Mouse (Mus musculus) CH12.LX (cell line): Measurements from ENCODE around the gene Irf2. TPM values are rescaled to one million over a fixed set of nuclear protein-coding genes. Genes with fewer than 3 reads are reported as not detected.

Experiments
- DNase-seq: peaks from one replicate; pipeline ENCODE4 v3.0.0-alpha.2; 2013; ENCODE audit errors: extremely low read depth
- H3K27ac ChIP-seq: 2 replicates; pipeline ENCODE4 v1.5.1; 2012; ENCODE audit warnings: low read depth, mild to moderate bottlenecking, control low read depth, moderate library complexity; ENCODE audit not compliant: insufficient read depth
- H3K27me3 ChIP-seq: replicated peaks from 2 replicates; pipeline ENCODE3; 2012; ENCODE audit warnings: inconsistent platforms
- H3K36me3 ChIP-seq, 2 experiments: replicated peaks in 1 of 2; 2 replicates each; pipeline versions ENCODE3 to v1.6.1; 2012; ENCODE audit warnings: inconsistent platforms in 1 of 2, low read length in 1 of 2, mild to moderate bottlenecking in 1 of 2, mixed read lengths in 1 of 2, moderate library complexity in 1 of 2; ENCODE audit not compliant: control insufficient read depth in 1 of 2, insufficient read depth in 1 of 2
- H3K4me1 ChIP-seq, 2 experiments: 2 replicates each; pipeline ENCODE4 v1.6.1; 2012; ENCODE audit warnings: inconsistent platforms in 1 of 2, moderate library complexity in 1 of 2; ENCODE audit not compliant: insufficient read depth in 2 of 2, control insufficient read depth in 1 of 2
- H3K4me2 ChIP-seq: 2 replicates; pipeline ENCODE4 v1.6.1; 2012; ENCODE audit warnings: low read depth, mild to moderate bottlenecking, control low read depth; ENCODE audit not compliant: poor library complexity, insufficient read depth, severe bottlenecking
- H3K4me3 ChIP-seq, 3 experiments: fragments of 150-350 bp in 1 of 3; sonication (generic) in 1 of 3; replicated peaks in 1 of 3; 2 replicates each; pipeline versions ENCODE3 to v1.5.1; 2011 to 2012; ENCODE audit warnings: low read depth in 2 of 3, low read length in 2 of 3, mild to moderate bottlenecking in 2 of 3, moderate library complexity in 2 of 3, control low read depth in 1 of 3, improper control_type of control experiment in 1 of 3, inconsistent platforms in 1 of 3, mixed read lengths in 1 of 3; ENCODE audit not compliant: poor library complexity in 1 of 3
- H3K79me2 ChIP-seq: replicated peaks from 2 replicates; pipeline ENCODE4 v1.6.1; 2012; ENCODE audit warnings: mild to moderate bottlenecking, moderate library complexity; ENCODE audit not compliant: control insufficient read depth, poor library complexity, insufficient read depth, severe bottlenecking; ENCODE audit errors: extremely low read depth
- H3K9ac ChIP-seq: 2 replicates; pipeline ENCODE4 v1.6.1; 2012; ENCODE audit warnings: low read depth, mild to moderate bottlenecking, control low read depth, moderate library complexity; ENCODE audit not compliant: insufficient read depth
- H3K9me3 ChIP-seq: replicated peaks from 2 replicates; pipeline ENCODE3; 2012; ENCODE audit warnings: low read length, inconsistent platforms, mixed read lengths
- BHLHE40 ChIP-seq: IDR thresholded peaks from 2 replicates; pipeline ENCODE4 v1.6.1; 2011; ENCODE audit warnings: mild to moderate bottlenecking, low read depth, low read length, improper control_type of control experiment
- CHD2 ChIP-seq: IDR thresholded peaks from 2 replicates; pipeline ENCODE4 v1.6.1; 2011; ENCODE audit warnings: low read length, improper control_type of control experiment
- CTCF ChIP-seq, 2 experiments: IDR thresholded peaks in 1 of 2; conservative IDR thresholded peaks in 1 of 2; 2 replicates each; pipeline ENCODE4 v1.5.1; 2011 to 2012; ENCODE audit warnings: low read depth in 2 of 2, low read length in 2 of 2, improper control_type of control experiment in 1 of 2, inconsistent platforms in 1 of 2, mild to moderate bottlenecking in 1 of 2, moderate library complexity in 1 of 2
- E2F4 ChIP-seq: IDR thresholded peaks from 2 replicates; pipeline ENCODE4 v1.6.1; 2011; ENCODE audit warnings: low read depth, low read length, improper control_type of control experiment; ENCODE audit not compliant: insufficient replicate concordance
- ELF1 ChIP-seq: IDR thresholded peaks from 2 replicates; pipeline ENCODE4 v1.6.1; 2014; ENCODE audit warnings: low read depth, mild to moderate bottlenecking, inconsistent platforms, low read length, improper control_type of control experiment
- EP300 ChIP-seq: IDR thresholded peaks from 2 replicates; pipeline ENCODE4 v1.6.1; 2011; ENCODE audit warnings: low read length, improper control_type of control experiment
- ETS1 ChIP-seq: conservative IDR thresholded peaks from 2 replicates; pipeline ENCODE4 v1.6.1; 2012; ENCODE audit warnings: low read depth, mild to moderate bottlenecking, inconsistent platforms, low read length, improper control_type of control experiment, moderate library complexity
- GABPA ChIP-seq: IDR thresholded peaks from 2 replicates; pipeline ENCODE4 v1.6.1; 2012; ENCODE audit warnings: low read depth, low read length, improper control_type of control experiment, inconsistent platforms; ENCODE audit not compliant: insufficient replicate concordance
- HCFC1 ChIP-seq: IDR thresholded peaks from 2 replicates; pipeline ENCODE4 v1.6.1; 2012; ENCODE audit warnings: low read depth, mild to moderate bottlenecking, inconsistent platforms, low read length, improper control_type of control experiment
- IRF4 ChIP-seq: IDR thresholded peaks from 2 replicates; pipeline ENCODE4 v1.6.1; 2014; ENCODE audit warnings: low read depth, mild to moderate bottlenecking, inconsistent platforms, low read length, improper control_type of control experiment
- JUN ChIP-seq: IDR thresholded peaks from 2 replicates; pipeline ENCODE4 v1.6.1; 2011; ENCODE audit warnings: low read depth, mild to moderate bottlenecking, low read length, improper control_type of control experiment, moderate library complexity; ENCODE audit not compliant: insufficient read depth
- KAT2A ChIP-seq: IDR thresholded peaks from 2 replicates; pipeline ENCODE4 v1.6.1; 2012; ENCODE audit warnings: low read length, improper control_type of control experiment, inconsistent platforms; ENCODE audit not compliant: insufficient replicate concordance
- MAFK ChIP-seq: IDR thresholded peaks from 2 replicates; pipeline ENCODE4 v1.6.1; 2011; ENCODE audit warnings: low read length, improper control_type of control experiment; ENCODE audit not compliant: insufficient replicate concordance
- MAZ ChIP-seq: IDR thresholded peaks from 2 replicates; pipeline ENCODE4 v1.6.1; 2012; ENCODE audit warnings: low read depth, mild to moderate bottlenecking, inconsistent platforms, low read length, improper control_type of control experiment, moderate library complexity
- MEF2A ChIP-seq: IDR thresholded peaks from 2 replicates; pipeline ENCODE4 v1.6.1; 2014; ENCODE audit warnings: low read depth, mild to moderate bottlenecking, inconsistent platforms, low read length, improper control_type of control experiment, borderline replicate concordance
- NELFE ChIP-seq: IDR thresholded peaks from 2 replicates; pipeline ENCODE4 v1.6.1; 2011; ENCODE audit warnings: low read depth, low read length, improper control_type of control experiment
- NRF1 ChIP-seq: IDR thresholded peaks from 2 replicates; pipeline ENCODE4 v1.6.1; 2014; ENCODE audit warnings: low read depth, mild to moderate bottlenecking, inconsistent platforms, low read length, improper control_type of control experiment, moderate library complexity
- POLR2A ChIP-seq: IDR thresholded peaks from 2 replicates; pipeline ENCODE4 v1.6.1; 2011; ENCODE audit warnings: low read depth, mild to moderate bottlenecking, improper control_type of control experiment, low read length
- POLR2AphosphoS2 ChIP-seq: IDR thresholded peaks from 2 replicates; pipeline ENCODE4 v1.6.1; 2011; ENCODE audit warnings: low read depth, low read length, improper control_type of control experiment
- RAD21 ChIP-seq: IDR thresholded peaks from 2 replicates; pipeline ENCODE4 v1.6.1; 2011; ENCODE audit warnings: low read depth, mild to moderate bottlenecking, low read length, improper control_type of control experiment, moderate library complexity
- RCOR1 ChIP-seq: conservative IDR thresholded peaks from 2 replicates; pipeline ENCODE4 v1.6.1; 2012; ENCODE audit warnings: low read depth, mild to moderate bottlenecking, inconsistent platforms, low read length, improper control_type of control experiment
- SMC3 ChIP-seq: IDR thresholded peaks from 2 replicates; pipeline ENCODE4 v1.6.1; 2011; ENCODE audit warnings: low read depth, low read length, improper control_type of control experiment
- TCF12 ChIP-seq: IDR thresholded peaks from 2 replicates; pipeline ENCODE4 v1.6.1; 2014; ENCODE audit warnings: low read depth, mild to moderate bottlenecking, inconsistent platforms, low read length, improper control_type of control experiment
- USF2 ChIP-seq: conservative IDR thresholded peaks from 2 replicates; pipeline ENCODE4 v1.6.1; 2011; ENCODE audit warnings: low read depth, low read length, improper control_type of control experiment
- ZKSCAN1 ChIP-seq: IDR thresholded peaks from 2 replicates; pipeline ENCODE4 v1.6.1; 2012; ENCODE audit warnings: low read depth, inconsistent platforms, low read length, improper control_type of control experiment, borderline replicate concordance
- ZMIZ1 ChIP-seq: IDR thresholded peaks from 2 replicates; pipeline ENCODE4 v1.6.1; 2012; ENCODE audit warnings: low read depth, mild to moderate bottlenecking, inconsistent platforms, low read length, improper control_type of control experiment
- ZNF384 ChIP-seq: IDR thresholded peaks from 2 replicates; pipeline ENCODE4 v1.6.1; 2012; ENCODE audit warnings: low read depth, low read length, improper control_type of control experiment, inconsistent platforms
- dilution Hi-C: fragments of 300-500 bp; cut with MboI; formaldehyde crosslinking; loops from 2 replicates; pipeline ENCODE4 v1.14.3; 2020; ENCODE audit warnings: low sequenced_read_pairs; ENCODE audit not compliant: extremely low pct_unique_long_range_greater_than_20kb, extremely low pct_ligation_motif_present
- in situ Hi-C: fragments of 300-500 bp; cut with MboI; formaldehyde crosslinking; loops from 3 replicates; pipeline ENCODE4 v1.14.3; 2019; ENCODE audit warnings: low sequenced_read_pairs, low pct_ligation_motif_present, low pct_unique_long_range_greater_than_20kb, mixed read lengths
- polyA plus RNA-seq: library from polyadenylated mRNA; unstranded; fragments of >175 nt; gene quantifications from 2 replicates; pipeline ENCODE4 v1.2.1, GENCODE M21; 2012; ENCODE audit warnings: low read depth; ENCODE audit not compliant: insufficient read length
- total RNA-seq, 2 experiments: library from RNA; depleted of rRNA; stranded (reverse); fragments of 300-350 nt in 1 of 2; fragments of >200 nt in 1 of 2; gene quantifications; 2 replicates each; pipeline ENCODE4 v1.2.3; 2012 to 2014

The Irf2 gene
- total and polyA plus RNA-seq, 3 experiments, result 7.1 to 37.4 (median 10.2) TPM

- peak overlapping the region in 2 of 3 experiments; percentile 26 to 27 for H3K4me3 ChIP-seq
- in situ Hi-C loops (loop anchor here (10.0 kb wide), 1 partner anchor 90 kb away; no protein-coding TSS in a partner anchor), dilution Hi-C loops (no loop called here)
- peak overlapping the region; percentile 89 for H3K27ac ChIP-seq
- peaks cover 28 to 83% of the 10 kb centered on the region in 2 experiments for H3K4me1 ChIP-seq
- no peaks in the 10 kb centered on the region for H3K79me2 ChIP-seq
- H3K9me3 ChIP-seq, result peaks cover 2% of the 10 kb centered on the region
- no peaks in the 10 kb centered on the region for H3K27me3 ChIP-seq
- H3K4me2 ChIP-seq, result peak overlapping the region; percentile 85
- TF ChIP-seq IRF4, result peak; percentile 37
- TF ChIP-seq MEF2A, result peak; percentile 74; the same call in 1 of the 2 replicates
- TF ChIP-seq ELF1, result no peak
- TF ChIP-seq MAZ, result 0 out of 2 replicates have a peak, but pooled peaks have one; percentile 9
- no peak for TF ChIP-seq CTCF (conservative IDR thresholded peaks at IDR 0.05 in 1 of 2, IDR thresholded peaks at IDR 0.05 in 1 of 2; ENCODE audit: low read depth in 2 of 2, low read length in 2 of 2)
- peak; percentile 46 for TF ChIP-seq ETS1
- TF ChIP-seq, all 38 proteins: peak for 4
- Histone ChIP-seq H3K9ac (peak overlapping the region; percentile 72), H3K36me3 (peaks cover 20 to 57% of the 10 kb centered on the region in 2 experiments)
- peak; percentile 52 for DNase-seq
These were observed 104.9 kb downstream of the Irf2 start for GRCm38 (mm10) chr8:46844371-46844973.

GRCm38 (mm10) chr8:46844974-46845774 is 105.6 kb downstream of the Irf2 start:
- in situ Hi-C loops (loop anchor here (10.0 kb wide), 1 partner anchor 90 kb away; no protein-coding TSS in a partner anchor), dilution Hi-C loops (no loop called here)
- H3K9me3 ChIP-seq, result peaks cover 2% of the 10 kb centered on the region
- peaks cover 19 to 50% of the 10 kb centered on the region in 2 experiments for H3K36me3 ChIP-seq
- H3K27ac ChIP-seq, result peak overlapping the region; percentile 89
- H3K9ac ChIP-seq, result peak overlapping the region; percentile 72
- peak overlapping the region in 2 of 3 experiments; percentile 26 to 27 for H3K4me3 ChIP-seq
- H3K79me2 ChIP-seq, result no peaks in the 10 kb centered on the region
- H3K4me2 ChIP-seq, result peak overlapping the region; percentile 85
- peak; percentile 56 for DNase-seq
- no peaks in the 10 kb centered on the region for H3K27me3 ChIP-seq
- H3K4me1 ChIP-seq, result peaks cover 30 to 84% of the 10 kb centered on the region in 2 experiments
- TF ChIP-seq GABPA (no peak), CTCF (conservative IDR thresholded peaks at IDR 0.05 in 1 of 2, IDR thresholded peaks at IDR 0.05 in 1 of 2; ENCODE audit: low read depth in 2 of 2, low read length in 2 of 2) (no peak), MAFK (no peak), JUN (no peak), POLR2A (peak; percentile 67), SMC3 (no peak), IRF4 (peak; percentile 23), NRF1 (no peak), RCOR1 (no peak), E2F4 (no peak), NELFE (peak; percentile 45; the same call in 1 of the 2 replicates), KAT2A (no peak), POLR2AphosphoS2 (peak; percentile 50; the same call in 1 of the 2 replicates), HCFC1 (peak; percentile 66), ZNF384 (peak; percentile 77), ZMIZ1 (no peak; the same call in 1 of the 2 replicates), CHD2 (no peak), RAD21 (no peak), ETS1 (no peak; the same call in 1 of the 2 replicates), EP300 (peak; percentile 24; the same call in 1 of the 2 replicates), USF2 (no peak), TCF12 (peak; percentile 53; the same call in 1 of the 2 replicates), BHLHE40 (peak; percentile 35; the same call in 1 of the 2 replicates), ZKSCAN1 (no peak), MEF2A (no peak; the same call in 1 of the 2 replicates)
